Mouse (Mus musculus): ENCODE data around the gene Hps1. TPM values are rescaled to one million over a fixed set of nuclear protein-coding genes. Genes with fewer than 3 reads are reported as not detected.

The Hps1 gene
- 10 to 100 TPM; 39.1 to 47.8 TPM for total RNA-seq (2023)

DNA sequence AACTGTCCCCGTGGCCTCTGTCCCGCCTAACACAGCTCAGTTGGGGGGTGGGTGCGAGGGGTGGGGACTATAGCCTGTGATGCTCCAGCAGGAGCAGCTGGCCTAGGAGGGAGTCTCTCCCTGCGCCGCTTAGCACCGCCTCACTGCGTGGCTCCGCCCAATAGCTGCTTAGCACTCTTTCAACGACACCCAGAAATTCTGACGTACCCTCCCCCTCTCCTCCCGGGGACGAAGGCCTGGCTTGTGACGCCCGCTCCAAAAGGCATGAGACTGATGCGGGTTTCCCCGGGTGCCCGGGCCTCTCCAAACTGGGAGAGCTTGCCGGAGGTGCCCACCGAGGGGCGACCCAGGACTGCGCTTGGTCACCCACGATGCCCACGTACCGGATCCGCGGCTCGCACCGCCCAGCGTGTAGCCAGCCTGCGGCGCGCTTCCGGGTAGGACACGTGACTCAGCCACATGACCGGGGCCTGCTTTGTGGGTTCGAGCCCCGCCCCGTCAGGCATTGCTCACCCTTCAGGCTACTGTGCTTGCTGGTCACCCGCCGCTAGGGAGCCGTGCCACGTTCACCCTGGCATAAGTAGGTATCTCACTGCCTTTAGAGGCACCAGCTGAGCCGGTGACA lies at the start of gene Hps1:
Gene Hps1 (minus strand): TSS at position 448 of the 625 bp plus-strand sequence.

DNA sequence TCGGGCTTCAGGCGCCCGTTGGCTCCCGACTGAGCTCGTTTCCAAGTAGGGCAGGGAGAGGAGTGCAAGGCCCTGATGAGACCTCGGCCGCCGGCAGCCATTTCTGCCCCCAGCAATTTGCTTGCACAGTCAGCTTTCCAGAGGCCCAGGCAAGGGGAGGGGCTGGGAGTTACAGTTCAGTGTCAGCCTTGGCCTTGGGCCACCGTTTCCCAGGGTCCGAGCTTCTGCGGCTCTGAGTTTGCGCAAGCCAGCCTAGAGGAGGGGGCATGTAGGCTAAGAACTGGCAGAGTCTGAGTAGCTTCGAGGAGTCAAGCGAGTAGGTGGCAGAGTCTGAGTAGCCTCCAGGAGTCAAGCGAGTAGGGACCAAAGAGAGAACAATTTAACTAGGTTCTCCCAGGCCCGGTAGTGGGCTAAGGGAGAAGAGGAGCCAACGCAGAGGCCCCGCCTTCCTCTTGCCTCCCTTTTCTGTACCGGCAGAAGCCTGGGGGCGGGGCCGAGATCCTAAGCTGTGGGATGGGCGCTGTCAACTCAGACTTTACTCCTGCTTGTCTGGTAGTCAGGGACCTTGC lies 27.3 kb downstream of the Hps1 start, which contains the start of gene Pyroxd2:
Gene Pyroxd2 (minus strand): TSS at position 413 of the 569 bp plus-strand sequence.

Other genes starting within 250 kb of the Hps1 start
- gene Loxl4, start 167.2 kb downstream of the Hps1 start, total RNA-seq (2023), result not detected
- gene Pyroxd2, start 27.2 kb downstream of the Hps1 start, total RNA-seq (2023), result 1 to 10 TPM; 1.8 to 4.9 TPM